Mouse (Mus musculus): ENCODE results near the gene Rag2. TPM values are rescaled to one million over a fixed set of nuclear protein-coding genes. Genes with fewer than 3 reads are reported as not detected.

The Rag2 gene
- polyA plus RNA-seq, 1 experiment from 2014 or later, result not detected

DNA sequence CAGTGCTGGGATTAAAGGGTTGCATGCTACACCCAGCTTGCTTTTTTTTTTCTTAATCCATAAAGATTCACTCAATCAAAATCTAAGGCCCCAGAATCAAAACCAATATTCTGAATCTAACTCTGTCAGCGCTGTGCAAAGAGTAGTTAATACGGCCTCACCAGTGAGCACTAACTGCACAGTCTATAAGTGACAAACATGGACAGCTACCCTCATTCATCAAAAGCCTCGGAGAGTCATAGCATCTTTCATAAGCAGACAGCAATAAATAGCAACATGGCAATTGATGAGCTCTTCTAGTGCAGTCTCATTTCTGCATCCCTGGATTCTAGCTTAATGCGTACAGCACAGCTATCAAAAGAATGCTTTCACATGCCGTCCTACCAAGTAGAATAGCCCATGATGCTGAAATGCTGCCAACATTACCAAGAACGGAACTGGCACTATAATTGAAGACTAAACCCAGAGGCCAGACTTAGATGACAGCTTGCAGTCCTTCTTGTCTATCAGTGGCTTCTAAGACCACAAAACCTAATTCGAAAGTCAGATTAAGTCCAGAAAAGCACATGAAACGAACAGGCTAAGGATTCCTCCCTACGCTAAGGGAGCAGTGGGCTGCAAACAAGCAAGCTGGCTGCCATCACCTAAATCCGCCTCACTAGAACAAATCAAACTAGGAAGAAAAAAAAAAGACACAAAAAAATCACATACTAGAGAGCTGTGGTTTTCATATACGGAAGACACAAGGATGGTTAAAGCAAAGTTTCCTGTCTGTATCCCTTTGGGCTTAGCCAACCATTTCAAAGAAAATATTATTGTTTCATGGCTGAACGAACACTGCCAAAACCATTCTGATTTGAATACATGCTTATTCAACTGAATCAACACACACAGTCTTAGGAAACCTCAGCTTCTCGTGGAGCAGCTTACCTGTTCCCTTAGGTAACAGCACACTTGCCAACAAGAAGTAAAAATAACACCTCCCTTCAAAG lies 26.0 kb upstream of the Rag2 start:
- Histone ChIP-seq H3K4me2 (replicated peaks) (no peak overlapping the region), H3K4me3 (no peak overlapping the region), H3K36me3 (no peaks in the 10 kb centered on the region), H3K9ac (replicated peaks) (no peak overlapping the region), H3K27me3 (0 out of 2 replicates have a peak, but pooled peaks cover 3% of the 10 kb centered on the region), H3K9me3 (no peaks in the 10 kb centered on the region), H3K27ac (replicated peaks) (peak overlapping the region; percentile 35), H3K4me1 (peaks cover 30% of the 10 kb centered on the region)
- no peak for ATAC-seq (ENCODE audit: low FRiP score, low read depth)
- WGBS, result 45% methylated on average over 13 of the region's 13 CpGs

DNA sequence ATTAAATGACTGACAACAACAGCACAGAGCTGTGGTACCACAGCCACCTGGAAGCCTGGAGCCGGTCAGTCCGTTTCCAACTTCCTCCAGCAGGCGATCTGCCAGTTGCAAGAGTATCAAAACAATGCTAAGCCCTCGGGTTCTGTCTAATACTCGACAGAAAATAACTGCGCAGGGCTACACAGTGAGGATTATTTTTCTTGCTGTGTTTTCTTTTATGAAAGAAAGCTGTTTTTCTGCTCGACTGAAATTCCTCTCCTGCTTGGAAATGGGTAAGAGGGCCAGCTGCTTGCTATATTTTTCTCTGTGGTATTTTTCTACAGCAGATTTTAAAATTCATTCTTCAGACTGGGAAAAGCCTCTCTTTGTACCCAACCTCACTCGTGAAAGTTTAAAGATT lies 23.8 kb upstream of the Rag2 start:
- Histone ChIP-seq H3K4me1 (peaks cover 30% of the 10 kb centered on the region), H3K27ac (replicated peaks) (no peak overlapping the region), H3K9me3 (no peaks in the 10 kb centered on the region), H3K4me2 (replicated peaks) (no peak overlapping the region), H3K4me3 (no peak overlapping the region), H3K9ac (replicated peaks) (no peak overlapping the region), H3K36me3 (no peaks in the 10 kb centered on the region), H3K27me3 (no peaks in the 10 kb centered on the region)
- 32% methylated on average over 8 of the region's 8 CpGs for WGBS
- ATAC-seq (ENCODE audit: low FRiP score, low read depth), result 0 out of 2 replicates have a peak, but pooled peaks have one; percentile 50

DNA sequence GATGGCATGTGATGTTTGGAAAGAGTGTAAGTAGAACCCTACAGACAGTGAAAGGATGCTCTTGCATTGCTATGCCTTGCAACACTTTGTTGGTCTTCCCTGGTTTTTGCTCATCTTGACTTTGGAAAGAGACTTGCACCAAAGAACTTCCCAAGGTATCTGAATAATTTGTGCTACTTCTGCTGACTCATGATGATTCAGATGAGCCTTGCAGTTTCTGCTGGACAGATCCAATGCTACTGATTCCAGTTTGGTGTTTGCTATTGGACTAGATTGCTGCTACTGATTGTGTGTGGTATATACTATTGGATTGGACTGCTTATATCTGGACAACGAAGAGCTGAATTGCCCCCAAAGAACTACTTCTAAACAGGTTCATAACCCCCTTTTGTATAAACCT lies 21.4 kb upstream of the Rag2 start:
- Histone ChIP-seq H3K4me3 (no peak overlapping the region), H3K27me3 (no peaks in the 10 kb centered on the region), H3K9ac (replicated peaks) (no peak overlapping the region), H3K36me3 (no peaks in the 10 kb centered on the region), H3K27ac (replicated peaks) (no peak overlapping the region), H3K4me2 (replicated peaks) (no peak overlapping the region), H3K4me1 (peaks cover 24% of the 10 kb centered on the region), H3K9me3 (no peaks in the 10 kb centered on the region)
- ATAC-seq (ENCODE audit: low FRiP score, low read depth), result no peak
- 91% methylated on average over 1 of the region's 1 CpGs for WGBS

DNA sequence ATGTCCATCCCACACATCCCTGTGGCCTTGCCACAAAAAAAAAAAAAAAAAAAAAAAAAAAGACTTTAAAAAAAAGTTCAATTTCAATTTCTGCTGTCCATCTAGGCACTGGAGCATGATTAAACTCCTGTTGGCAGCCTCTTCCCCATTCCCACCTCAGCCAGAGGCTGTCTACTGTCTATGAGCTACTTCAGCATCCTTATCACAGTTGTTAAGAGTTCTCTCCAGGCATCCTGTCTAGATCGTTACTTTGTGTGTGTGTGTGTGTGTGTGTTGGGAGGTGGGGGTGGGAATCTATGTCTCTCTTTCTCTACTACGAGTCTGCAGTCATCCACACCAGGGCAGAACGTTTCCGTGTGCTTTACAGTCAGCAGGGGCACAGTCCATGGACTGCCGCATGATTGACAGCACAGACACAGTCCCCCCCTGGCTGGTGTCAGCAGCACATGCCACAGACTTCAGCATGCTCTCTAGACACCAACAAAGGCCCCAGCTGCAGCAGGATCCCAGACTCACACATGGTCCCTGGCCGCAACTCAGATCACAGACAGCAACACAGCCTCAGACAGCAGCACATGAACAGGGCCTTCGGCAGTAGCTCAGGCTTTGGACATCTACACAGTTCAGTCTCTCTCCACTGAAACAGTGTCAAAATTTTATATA lies 16.2 kb upstream of the Rag2 start:
- 65% methylated on average over 7 of the region's 7 CpGs for WGBS
- H3K4me3 ChIP-seq, result no peak overlapping the region
- H3K9ac ChIP-seq (replicated peaks), result no peak overlapping the region
- no peak overlapping the region for H3K27ac ChIP-seq (replicated peaks)
- H3K36me3 ChIP-seq, result no peaks in the 10 kb centered on the region
- ATAC-seq (ENCODE audit: low FRiP score, low read depth), result peak; percentile 96
- H3K4me2 ChIP-seq (replicated peaks), result no peak overlapping the region
- no peaks in the 10 kb centered on the region for H3K9me3 ChIP-seq
- H3K4me1 ChIP-seq, result peaks cover 2% of the 10 kb centered on the region; the same call in 1 of the 2 replicates
- H3K27me3 ChIP-seq, result no peaks in the 10 kb centered on the region

DNA sequence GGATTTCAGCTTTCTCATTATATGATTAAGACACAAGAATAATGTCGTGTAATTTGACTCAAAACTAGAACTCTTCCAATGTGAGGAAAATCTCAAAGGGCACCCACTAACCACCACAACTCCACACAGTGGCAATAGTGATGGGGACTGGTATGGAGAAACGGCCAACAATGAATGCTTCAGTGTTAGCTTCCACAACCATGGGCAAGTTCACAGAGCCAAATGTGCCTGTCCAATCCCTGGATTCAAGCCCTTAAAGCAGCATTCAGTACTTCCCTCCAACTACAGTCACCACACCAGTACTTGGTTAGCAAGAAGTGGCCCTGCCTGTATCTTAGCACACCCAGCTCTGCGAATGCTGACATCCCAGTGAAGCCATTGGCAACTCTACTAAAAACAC lies 13.7 kb upstream of the Rag2 start:
- no peak overlapping the region for H3K27ac ChIP-seq (replicated peaks)
- peaks cover 7% of the 10 kb centered on the region for H3K4me1 ChIP-seq
- no peak overlapping the region for H3K9ac ChIP-seq (replicated peaks)
- no peaks in the 10 kb centered on the region for H3K9me3 ChIP-seq
- no peak for ATAC-seq (ENCODE audit: low FRiP score, low read depth)
- no peak overlapping the region for H3K4me3 ChIP-seq
- H3K27me3 ChIP-seq, result no peaks in the 10 kb centered on the region
- no peaks in the 10 kb centered on the region for H3K36me3 ChIP-seq
- 91% methylated on average over 3 of the region's 3 CpGs for WGBS
- H3K4me2 ChIP-seq (replicated peaks), result no peak overlapping the region

DNA sequence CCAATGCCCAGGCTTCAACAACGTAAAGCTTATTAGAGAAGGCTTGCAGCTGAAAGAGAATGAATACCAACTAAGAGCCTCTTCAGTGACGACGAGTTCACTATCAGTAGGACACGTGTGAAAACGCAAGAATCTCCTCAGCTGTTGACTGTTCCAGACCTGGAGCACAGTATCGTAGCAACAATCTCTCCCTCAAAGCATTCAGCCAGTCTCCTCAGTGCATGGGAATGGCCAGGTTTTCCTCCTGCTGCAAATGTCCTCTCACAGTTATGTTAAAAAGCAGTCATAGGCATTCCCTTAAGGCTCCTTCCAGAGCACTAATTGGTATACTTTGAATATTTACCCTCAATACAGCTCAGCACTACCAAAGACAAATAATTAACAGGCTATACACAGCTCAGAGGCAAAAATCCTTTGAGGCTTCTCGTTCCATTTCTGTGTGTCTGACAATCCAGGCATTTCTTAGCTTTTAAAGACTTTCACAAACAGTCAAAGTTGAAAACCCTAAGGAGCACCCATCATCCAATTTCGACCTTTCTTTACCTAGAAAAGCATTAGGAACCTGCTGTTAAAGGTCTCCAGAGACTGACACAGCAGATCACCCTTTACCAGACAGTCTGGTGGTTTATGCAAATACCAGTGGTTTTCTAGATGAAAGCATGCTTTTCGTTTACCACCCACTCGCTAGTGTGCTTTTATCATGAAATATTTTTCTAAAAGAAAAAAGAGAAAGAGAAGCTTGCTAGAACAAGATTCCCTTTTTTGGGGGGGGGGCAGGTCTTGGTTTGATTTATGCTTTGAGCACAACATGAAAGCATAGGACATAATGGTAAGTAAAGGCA lies 8.8 kb upstream of the Rag2 start:
- ATAC-seq (ENCODE audit: low FRiP score, low read depth), result peak; percentile 41; the same call in 1 of the 2 replicates
- Histone ChIP-seq H3K27me3 (no peaks in the 10 kb centered on the region), H3K27ac (replicated peaks) (no peak overlapping the region), H3K4me2 (replicated peaks) (no peak overlapping the region), H3K9me3 (no peaks in the 10 kb centered on the region), H3K4me3 (no peak overlapping the region), H3K9ac (replicated peaks) (no peak overlapping the region), H3K36me3 (no peaks in the 10 kb centered on the region), H3K4me1 (peaks cover 6% of the 10 kb centered on the region; the same call in 1 of the 2 replicates)
- 74% methylated on average over 10 of the region's 10 CpGs for WGBS

DNA sequence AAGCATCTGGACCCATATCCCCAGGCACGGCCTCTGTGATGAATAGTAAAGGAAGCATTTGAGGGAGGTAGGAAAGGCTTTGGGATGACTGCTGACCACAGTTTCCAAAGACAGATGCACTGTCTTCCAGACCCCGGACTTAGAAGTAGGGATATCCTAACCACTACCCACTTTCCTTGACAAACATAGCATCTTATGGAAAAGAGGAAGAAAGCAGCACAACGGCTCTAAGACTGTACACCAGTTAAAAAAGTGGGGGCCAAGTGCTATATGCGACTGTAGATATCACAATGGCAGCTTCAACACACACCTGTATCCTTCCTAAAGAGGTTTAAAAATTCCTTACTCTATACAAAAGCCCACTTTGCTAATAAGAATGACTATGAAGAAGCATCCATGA lies 6.1 kb upstream of the Rag2 start:
- no peaks in the 10 kb centered on the region for H3K36me3 ChIP-seq
- WGBS, result 79% methylated on average over 4 of the region's 4 CpGs
- H3K27ac ChIP-seq (replicated peaks), result no peak overlapping the region
- no peak overlapping the region for H3K4me2 ChIP-seq (replicated peaks)
- H3K4me1 ChIP-seq, result peaks cover 15% of the 10 kb centered on the region; the same call in 1 of the 2 replicates
- no peaks in the 10 kb centered on the region for H3K9me3 ChIP-seq
- H3K27me3 ChIP-seq, result no peaks in the 10 kb centered on the region
- no peak overlapping the region for H3K9ac ChIP-seq (replicated peaks)
- no peak for ATAC-seq (ENCODE audit: low FRiP score, low read depth)
- no peak overlapping the region for H3K4me3 ChIP-seq

DNA sequence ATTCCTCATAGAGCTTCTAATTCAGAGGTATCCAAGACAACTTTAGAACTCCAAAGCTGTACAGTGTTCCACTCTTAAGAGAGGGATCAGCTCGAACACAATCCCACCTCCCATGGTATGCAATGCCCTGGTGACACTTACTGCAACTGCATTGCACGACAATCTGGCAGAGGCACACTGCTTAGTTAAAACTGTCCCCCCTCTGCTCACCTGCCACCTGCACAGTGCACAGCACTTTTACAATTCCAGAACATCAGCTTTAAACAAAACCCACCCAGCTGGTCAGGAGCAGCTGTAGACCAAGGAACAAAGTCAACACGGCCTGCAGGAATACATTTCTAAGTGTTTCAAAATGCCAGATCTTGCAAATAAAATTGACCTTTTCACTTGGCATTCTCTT lies 3.6 kb upstream of the Rag2 start:
- no peak for ATAC-seq (ENCODE audit: low FRiP score, low read depth)
- H3K36me3 ChIP-seq, result no peaks in the 10 kb centered on the region
- 81% methylated on average over 3 of the region's 3 CpGs for WGBS

DNA sequence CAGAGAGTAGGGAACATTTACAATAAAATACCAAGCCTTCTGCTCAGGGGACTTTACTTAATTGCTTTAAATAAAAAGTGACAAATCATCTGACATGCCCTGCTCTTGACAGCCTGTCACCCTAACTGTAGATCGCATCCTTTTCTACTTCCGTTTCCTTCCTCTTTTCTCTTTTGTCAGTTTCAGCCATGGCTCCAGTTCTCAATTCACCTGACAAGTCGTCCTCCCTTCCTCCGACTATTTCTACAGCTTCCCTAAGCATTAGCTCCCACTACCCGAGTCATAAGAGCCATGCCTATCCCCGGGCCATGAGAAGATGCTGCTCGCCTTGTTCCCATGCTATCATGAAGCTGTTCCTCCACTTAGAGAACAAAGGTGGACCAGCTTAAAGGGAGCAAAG lies 2.9 kb upstream of the Rag2 start:
- no peak overlapping the region for H3K4me3 ChIP-seq
- 63% methylated on average over 7 of the region's 7 CpGs for WGBS
- no peak for ATAC-seq (ENCODE audit: low FRiP score, low read depth)
- H3K9ac ChIP-seq (replicated peaks), result no peak overlapping the region
- H3K4me1 ChIP-seq, result peaks cover 9% of the 10 kb centered on the region; the same call in 1 of the 2 replicates
- no peak overlapping the region for H3K27ac ChIP-seq (replicated peaks)
- no peaks in the 10 kb centered on the region for H3K9me3 ChIP-seq
- no peaks in the 10 kb centered on the region for H3K27me3 ChIP-seq
- H3K4me2 ChIP-seq (replicated peaks), result no peak overlapping the region
- H3K36me3 ChIP-seq, result no peaks in the 10 kb centered on the region

More for the DNA sequence above, 3.6 kb upstream of the Rag2 start:
- Histone ChIP-seq H3K4me1 (peaks cover 10% of the 10 kb centered on the region; the same call in 1 of the 2 replicates), H3K4me2 (replicated peaks) (no peak overlapping the region), H3K9me3 (no peaks in the 10 kb centered on the region), H3K27me3 (no peaks in the 10 kb centered on the region), H3K27ac (replicated peaks) (no peak overlapping the region), H3K9ac (replicated peaks) (no peak overlapping the region), H3K4me3 (no peak overlapping the region)

DNA sequence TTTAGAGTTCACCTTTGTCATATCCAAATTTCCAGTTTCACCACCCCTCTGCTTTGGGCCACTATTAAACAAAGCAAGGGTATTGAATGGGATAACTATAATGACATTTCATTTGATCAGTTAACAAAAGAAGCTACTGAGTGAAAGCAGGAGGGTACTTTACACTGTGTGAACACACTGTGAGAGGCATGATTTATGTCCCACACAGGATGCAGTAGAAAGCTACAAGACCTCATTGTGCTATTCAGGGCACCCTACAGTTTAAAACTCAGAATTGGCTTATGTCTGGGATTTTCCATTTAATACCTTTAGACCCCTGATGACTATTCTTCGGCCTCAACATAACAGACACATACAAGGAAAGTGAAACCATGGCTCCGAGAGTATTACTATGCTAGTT lies 1.5 kb upstream of the Rag2 start:
- Histone ChIP-seq H3K4me2 (replicated peaks) (no peak overlapping the region), H3K27ac (replicated peaks) (no peak overlapping the region), H3K4me1 (peaks cover 16% of the 10 kb centered on the region; the same call in 1 of the 2 replicates), H3K4me3 (no peak overlapping the region), H3K9me3 (no peaks in the 10 kb centered on the region), H3K27me3 (no peaks in the 10 kb centered on the region), H3K9ac (replicated peaks) (no peak overlapping the region), H3K36me3 (no peaks in the 10 kb centered on the region)
- 73% methylated on average over 2 of the region's 2 CpGs for WGBS
- no peak for ATAC-seq (ENCODE audit: low FRiP score, low read depth)

DNA sequence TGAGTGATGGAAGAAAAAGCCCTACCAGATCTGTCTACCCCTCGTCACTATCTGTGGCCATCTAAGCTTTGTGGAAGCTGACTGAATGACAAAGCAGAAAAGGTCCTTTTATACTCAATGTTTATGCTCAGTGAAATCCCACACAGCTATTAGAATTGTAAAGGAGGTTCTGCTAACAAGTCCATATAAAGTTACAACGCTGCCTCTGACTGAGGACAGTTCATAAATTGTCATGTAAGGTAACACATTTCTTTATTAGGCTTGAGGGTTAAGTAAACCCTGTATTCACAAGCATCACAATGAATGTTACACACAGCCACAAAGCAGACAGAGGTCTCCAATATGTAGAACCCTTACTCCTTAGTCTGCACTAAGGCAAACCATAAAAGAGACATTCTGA lies 507 bp upstream of the Rag2 start:
- no peak for ATAC-seq (ENCODE audit: low FRiP score, low read depth)
- 48% methylated on average over 2 of the region's 2 CpGs for WGBS
- Histone ChIP-seq H3K9ac (replicated peaks) (no peak overlapping the region), H3K27ac (replicated peaks) (no peak overlapping the region), H3K4me3 (no peak overlapping the region), H3K36me3 (no peaks in the 10 kb centered on the region), H3K4me1 (peaks cover 19% of the 10 kb centered on the region; the same call in 1 of the 2 replicates), H3K9me3 (no peaks in the 10 kb centered on the region), H3K27me3 (no peaks in the 10 kb centered on the region), H3K4me2 (replicated peaks) (no peak overlapping the region)

Measured in midbrain, embryonic 12.5 days (tissue).